Mouse (Mus musculus) heart, adult 2 months (tissue): Measurements from ENCODE around the gene Helt. TPM values are rescaled to one million over a fixed set of nuclear protein-coding genes. Genes with fewer than 3 reads are reported as not detected.
A peak's percentile ranks its signal among the peaks of the same experiment; 100 is the strongest.

Source experiments
- DNase-seq, 2 experiments: peaks; one replicate each; pipeline ENCODE4 v3.0.0; 2021
- H3K27ac ChIP-seq: fragments of 200-600 bp; 2 replicates; pipeline ENCODE4 v1.8.1; 2022
- H3K27me3 ChIP-seq: fragments of 200-500 bp; 2 replicates; pipeline ENCODE4 v1.6.1; 2012; ENCODE audit warnings: mild to moderate bottlenecking, low read length, inconsistent platforms, mixed read lengths; ENCODE audit not compliant: control insufficient read depth, insufficient read depth
- H3K36me3 ChIP-seq: fragments of 200-500 bp; 2 replicates; pipeline ENCODE4 v1.6.1; 2012; ENCODE audit warnings: low read length, inconsistent platforms; ENCODE audit not compliant: control insufficient read depth, insufficient read depth
- H3K4me1 ChIP-seq: fragments of 200-500 bp; 2 replicates; pipeline ENCODE4 v1.6.1; 2011; ENCODE audit warnings: low read length; ENCODE audit not compliant: control insufficient read depth, insufficient read depth
- H3K4me3 ChIP-seq: fragments of 200-600 bp; 2 replicates; pipeline ENCODE4 v1.8.1; 2022
- H3K79me2 ChIP-seq: fragments of 200-500 bp; replicated peaks from 2 replicates; pipeline ENCODE4 v1.6.1; 2012; ENCODE audit warnings: mild to moderate bottlenecking, inconsistent platforms, low read length, moderate library complexity, mixed read lengths; ENCODE audit not compliant: control insufficient read depth, insufficient read depth
- H3K9ac ChIP-seq: fragments of 200-500 bp; 2 replicates; pipeline ENCODE4 v1.6.1; 2012; ENCODE audit warnings: low read depth, mild to moderate bottlenecking, control low read depth, inconsistent platforms, low read length, mixed read lengths
- CTCF ChIP-seq: fragments of 200-600 bp; IDR thresholded peaks from 2 replicates; pipeline ENCODE4 v1.8.1; 2022; ENCODE audit warnings: antibody characterized with exemption, mild to moderate bottlenecking, moderate library complexity
- EP300 ChIP-seq: fragments of 200-500 bp; IDR thresholded peaks from 2 replicates; pipeline ENCODE4 v1.6.1; 2011; ENCODE audit warnings: low read depth, low read length, control low read depth; ENCODE audit not compliant: insufficient read depth
- POLR2A ChIP-seq: fragments of 200-500 bp; IDR thresholded peaks from 2 replicates; pipeline ENCODE4 v1.6.1; 2011; ENCODE audit warnings: mild to moderate bottlenecking, low read depth, low read length, control low read depth; ENCODE audit not compliant: insufficient read depth
- WGBS: fragments of 180-500 bp; shearing (Covaris S2); methylation state at CpG from one replicate; pipeline ENCODE4 v1.1.7; 2018; 5-methylcytosine and 5-hydroxymethylcytosine counted together
- intact Hi-C: fragments of 180-260 bp; cut with DNase I; formaldehyde crosslinking; loops from one replicate; pipeline ENCODE4 v1.15.1; 2025
- polyA plus RNA-seq: library from polyadenylated mRNA; depleted of rRNA; stranded (reverse); fragments of >200 nt; gene quantifications from 2 replicates; pipeline ENCODE4 v1.2.3, GENCODE M21; 2012
- total RNA-seq, 2 experiments: library from RNA; stranded (reverse); gene quantifications; 2 replicates each; pipeline ENCODE4 v1.2.3; 2021

Gene Helt
- total and polyA plus RNA-seq, 3 experiments: 1.3 to 2.8 (median 1.5) TPM

- Histone ChIP-seq H3K4me3 (no peak overlapping the region), H3K27me3 (no peaks in the 10 kb centered on the region; the same call in 1 of the 2 replicates), H3K4me1 (no peaks in the 10 kb centered on the region), H3K36me3 (no peaks in the 10 kb centered on the region), H3K9ac (no peak overlapping the region), H3K27ac (no peak overlapping the region), H3K79me2 (no peaks in the 10 kb centered on the region)
- intact Hi-C loops: no loop called here
- DNase-seq: no peak
- TF ChIP-seq EP300 (no peak), CTCF (no peak), POLR2A (no peak)
- 47% methylated on average over 5 of the region's 5 CpGs for WGBS
Measured at GRCm38 (mm10) chr8:46323672-46324191, 29.3 kb upstream of the Helt start.

GRCm38 (mm10) chr8:46322833-46323232 is 28.4 kb upstream of the Helt start:
- Histone ChIP-seq H3K4me3 (no peak overlapping the region), H3K27ac (no peak overlapping the region), H3K4me1 (no peaks in the 10 kb centered on the region), H3K9ac (no peak overlapping the region), H3K79me2 (no peaks in the 10 kb centered on the region), H3K36me3 (no peaks in the 10 kb centered on the region), H3K27me3 (no peaks in the 10 kb centered on the region; the same call in 1 of the 2 replicates)
- 55% methylated on average over 2 of the region's 2 CpGs for WGBS
- intact Hi-C loops: no loop called here
- TF ChIP-seq CTCF (peak; percentile 49), EP300 (no peak), POLR2A (no peak)
- DNase-seq: no peak

GRCm38 (mm10) chr8:46322421-46322820 is 27.9 kb upstream of the Helt start:
- no peak for TF ChIP-seq EP300
- no peak for TF ChIP-seq POLR2A
- TF ChIP-seq CTCF: no peak
- Histone ChIP-seq H3K4me1 (no peaks in the 10 kb centered on the region), H3K27me3 (no peaks in the 10 kb centered on the region; the same call in 1 of the 2 replicates), H3K4me3 (no peak overlapping the region), H3K79me2 (no peaks in the 10 kb centered on the region), H3K36me3 (no peaks in the 10 kb centered on the region), H3K27ac (no peak overlapping the region), H3K9ac (no peak overlapping the region)
- no peak for DNase-seq
- intact Hi-C loops: no loop called here
- WGBS: 94% methylated on average over 4 of the region's 4 CpGs

GRCm38 (mm10) chr8:46318802-46319201 is 24.3 kb upstream of the Helt start:
- H3K27ac ChIP-seq: no peak overlapping the region
- TF ChIP-seq CTCF (no peak), EP300 (no peak), POLR2A (no peak)
- H3K27me3 ChIP-seq: no peaks in the 10 kb centered on the region; the same call in 1 of the 2 replicates
- intact Hi-C loops: loop anchor here (10.0 kb wide), 1 partner anchor 636 kb away; no protein-coding TSS in a partner anchor
- WGBS: 90% methylated on average over 5 of the region's 5 CpGs
- H3K4me3 ChIP-seq: no peak overlapping the region
- DNase-seq: no peak
- H3K79me2 ChIP-seq: no peaks in the 10 kb centered on the region
- H3K9ac ChIP-seq: no peak overlapping the region
- H3K4me1 ChIP-seq: no peaks in the 10 kb centered on the region
- H3K36me3 ChIP-seq: no peaks in the 10 kb centered on the region

GRCm38 (mm10) chr8:46317161-46317560 is 22.7 kb upstream of the Helt start:
- DNase-seq: no peak
- no peak overlapping the region for H3K4me3 ChIP-seq
- no peaks in the 10 kb centered on the region for H3K27me3 ChIP-seq
- no peaks in the 10 kb centered on the region for H3K36me3 ChIP-seq
- TF ChIP-seq POLR2A: no peak
- TF ChIP-seq EP300: no peak
- no peak for TF ChIP-seq CTCF
- no peak overlapping the region for H3K9ac ChIP-seq
- 70% methylated on average over 7 of the region's 7 CpGs for WGBS
- intact Hi-C loops: loop anchor here (10.0 kb wide), 1 partner anchor 638 kb away; no protein-coding TSS in a partner anchor
- H3K27ac ChIP-seq: no peak overlapping the region
- H3K4me1 ChIP-seq: no peaks in the 10 kb centered on the region
- no peaks in the 10 kb centered on the region for H3K79me2 ChIP-seq

- intact Hi-C loops: loop anchor here (10.0 kb wide), 1 partner anchor 641 kb away; no protein-coding TSS in a partner anchor
- Histone ChIP-seq H3K79me2 (no peaks in the 10 kb centered on the region), H3K9ac (no peak overlapping the region), H3K27me3 (no peaks in the 10 kb centered on the region), H3K27ac (no peak overlapping the region), H3K4me1 (peaks cover 1% of the 10 kb centered on the region), H3K4me3 (no peak overlapping the region), H3K36me3 (no peaks in the 10 kb centered on the region)
- no peak for TF ChIP-seq POLR2A
- WGBS: 79% methylated on average over 3 of the region's 3 CpGs
- no peak for DNase-seq
Measured at GRCm38 (mm10) chr8:46313798-46314197, 19.3 kb upstream of the Helt start.
